Mouse (Mus musculus) Patski (cell line): Measurements from ENCODE around the gene Fam189b. TPM values are rescaled to one million over a fixed set of nuclear protein-coding genes. Genes with fewer than 3 reads are reported as not detected.

Experiments used
- ATAC-seq: fragments of 100-300 bp; one replicate; pipeline ENCODE4 v1.8.0; 2021
- CTCF ChIA-PET: fragments of 350-600 bp; sonication (Branson Sonifier 250); formaldehyde crosslinking; loops from one replicate; lab custom pipeline; 2022; ENCODE audit warnings: inconsistent platforms; lab: Charles Lee
- POLR2A ChIA-PET: fragments of 350-600 bp; sonication (Branson Sonifier 250); formaldehyde crosslinking; loops from one replicate; lab custom pipeline; 2022; ENCODE audit warnings: antibody characterized with exemption, inconsistent platforms; lab: Charles Lee
- DNase-seq: peaks from one replicate; pipeline ENCODE4 v3.0.0-alpha.2; 2011; ENCODE audit warnings: low read depth, low spot score
- H3K27me3 ChIP-seq: fragments of 371-371 bp; one replicate; pipeline ENCODE4 v1.5.1; 2021
- CTCF ChIP-seq: fragments of 100-300 bp; IDR thresholded peaks from one replicate; pipeline ENCODE4 v1.5.1; 2021
- in situ Hi-C: fragments of 300-500 bp; cut with MboI; formaldehyde crosslinking; loops from 3 replicates; pipeline ENCODE4 v1.11.1; 2018; ENCODE audit warnings: low pct_unique_long_range_greater_than_20kb, mixed read lengths
- polyA plus RNA-seq: library from polyadenylated mRNA; unstranded; gene quantifications from one replicate; pipeline ENCODE4 v1.2.3, GENCODE M21; 2021

Fam189b gene
- polyA plus RNA-seq, 1 experiment from 2014 or later = 37.6 TPM

GRCm38 (mm10) chr3:89181749-89182500, 1.0 kb upstream of the Fam189b start:
- DNase-seq = no peak
- POLR2A ChIA-PET = no interaction called here

GRCm38 (mm10) chr3:89182531-89183057, 349 bp upstream of the Fam189b start:
- no peaks in the 10 kb centered on the region for H3K27me3 ChIP-seq
- in situ Hi-C loops = no loop called here
- ChIA-PET CTCF (interaction anchor here (0.7 to 1.5 kb wide), 3 partner anchors 9 to 22 kb away, joined by 3 read pairs; partner anchors contain the start of gene Hcn3), POLR2A (no interaction called here)
- DNase-seq = no peak
- ATAC-seq = no peak
- TF ChIP-seq CTCF = no peak

More at GRCm38 (mm10) chr3:89181749-89182500, 1.0 kb upstream of the Fam189b start:
- no peak for ATAC-seq
- CTCF ChIA-PET = interaction anchor here (0.8 kb wide), 1 partner anchor 11 kb away, joined by 3 read pairs; no protein-coding TSS in a partner anchor
- in situ Hi-C loops = no loop called here
- no peaks in the 10 kb centered on the region for H3K27me3 ChIP-seq
- TF ChIP-seq CTCF = no peak

- H3K27me3 ChIP-seq = no peaks in the 10 kb centered on the region
- in situ Hi-C loops = no loop called here
- POLR2A ChIA-PET = interaction anchor here (0.6 kb wide), 3 partner anchors 8 to 99 kb away, joined by 3 read pairs; no protein-coding TSS in a partner anchor
- DNase-seq (no peak), ATAC-seq (no peak)
- no peak for TF ChIP-seq CTCF
- CTCF ChIA-PET = interaction anchor here (1.5 to 2.9 kb wide), 2 partner anchors 8 to 10 kb away, joined by 3 to 15 read pairs; no protein-coding TSS in a partner anchor
These were observed 994 bp downstream of the Fam189b start for GRCm38 (mm10) chr3:89183959-89184315.

GRCm38 (mm10) chr3:89187197-89187596, 4.3 kb downstream of the Fam189b start:
- in situ Hi-C loops = no loop called here
- no peak for TF ChIP-seq CTCF
- DNase-seq = no peak
- no peak for ATAC-seq
- ChIA-PET POLR2A (interaction anchor here (1.4 kb wide), 1 partner anchor 10 kb away, joined by 6 read pairs; the partner anchor contains the start of gene Scamp3), CTCF (interaction anchor here (1.1 to 2.9 kb wide), 5 partner anchors 9 to 66 kb away, joined by 3 to 12 read pairs (median 5); partner anchors contain the start of genes Hcn3 and Scamp3)
- H3K27me3 ChIP-seq = no peaks in the 10 kb centered on the region

- ChIA-PET CTCF (interaction anchor here (1.1 to 2.9 kb wide), 4 partner anchors 10 to 73 kb away, joined by 3 to 12 read pairs (median 4); partner anchors contain the start of gene Scamp3), POLR2A (interaction anchor here (1.4 kb wide), 1 partner anchor 11 kb away, joined by 6 read pairs; the partner anchor contains the start of gene Scamp3)
- in situ Hi-C loops = no loop called here
- ATAC-seq (peak; percentile 5), DNase-seq (no peak)
- TF ChIP-seq CTCF = no peak
- no peaks in the 10 kb centered on the region for H3K27me3 ChIP-seq
These were observed 4.9 kb downstream of the Fam189b start for GRCm38 (mm10) chr3:89187690-89188477.

GRCm38 (mm10) chr3:89188478-89188875, 5.5 kb downstream of the Fam189b start:
- ATAC-seq = no peak
- in situ Hi-C loops = no loop called here

GRCm38 (mm10) chr3:89190436-89190835, 7.5 kb downstream of the Fam189b start:
- POLR2A ChIA-PET = interaction anchor here (1.4 kb wide), 1 partner anchor 12 kb away, joined by 3 read pairs; no protein-coding TSS in a partner anchor
- H3K27me3 ChIP-seq = no peaks in the 10 kb centered on the region
- in situ Hi-C loops = loop anchor here (5.0 to 10.0 kb wide), 3 partner anchors 68 to 246 kb away; no protein-coding TSS in a partner anchor
- ATAC-seq (no peak), DNase-seq (no peak)
- no peak for TF ChIP-seq CTCF
- CTCF ChIA-PET = interaction anchor here (1.2 kb wide), 1 partner anchor 54 kb away, joined by 3 read pairs; the partner anchor contains the start of gene Pklr

More at GRCm38 (mm10) chr3:89188478-89188875, 5.5 kb downstream of the Fam189b start:
- POLR2A ChIA-PET = interaction anchor here (0.9 kb wide), 1 partner anchor 73 kb away, joined by 3 read pairs; no protein-coding TSS in a partner anchor
- CTCF ChIA-PET = interaction anchor here (1.1 to 2.9 kb wide), 3 partner anchors 10 to 73 kb away, joined by 3 to 12 read pairs (median 4); partner anchors contain the start of gene Scamp3
- H3K27me3 ChIP-seq = no peaks in the 10 kb centered on the region
- no peak for TF ChIP-seq CTCF
- DNase-seq = no peak

GRCm38 (mm10) chr3:89193351-89193750, 10.4 kb downstream of the Fam189b start:
- DNase-seq (no peak), ATAC-seq (no peak)
- in situ Hi-C loops = loop anchor here (5.0 to 10.0 kb wide), 3 partner anchors 71 to 249 kb away; no protein-coding TSS in a partner anchor
- CTCF ChIA-PET = interaction anchor here (0.7 to 2.1 kb wide), 15 partner anchors 9 to 235 kb away, joined by 3 to 15 read pairs (median 5); partner anchors contain the start of genes Clk2, Pklr and Scamp3
- POLR2A ChIA-PET = interaction anchor here (0.6 to 1.5 kb wide), 3 partner anchors 79 to 110 kb away, joined by 3 to 4 read pairs (median 4); no protein-coding TSS in a partner anchor
- no peak for TF ChIP-seq CTCF
- H3K27me3 ChIP-seq = no peaks in the 10 kb centered on the region

GRCm38 (mm10) chr3:89193853-89194252, 10.9 kb downstream of the Fam189b start:
- ATAC-seq (no peak), DNase-seq (no peak)
- CTCF ChIA-PET = interaction anchor here (0.7 to 2.1 kb wide), 17 partner anchors 9 to 255 kb away, joined by 3 to 15 read pairs (median 5); partner anchors contain the start of genes Clk2, Pklr and Scamp3
- TF ChIP-seq CTCF = no peak
- POLR2A ChIA-PET = interaction anchor here (0.6 to 1.5 kb wide), 4 partner anchors 52 to 104 kb away, joined by 3 to 4 read pairs (median 4); partner anchors contain the start of genes Krtcap2, Pklr and Trim46
- no peaks in the 10 kb centered on the region for H3K27me3 ChIP-seq
- in situ Hi-C loops = loop anchor here (5.0 to 10.0 kb wide), 3 partner anchors 72 to 249 kb away; no protein-coding TSS in a partner anchor
